Mouse (Mus musculus) G1E-ER4 (cell line): Measurements from ENCODE around the gene Cacna1d. TPM values are rescaled to one million over a fixed set of nuclear protein-coding genes. Genes with fewer than 3 reads are reported as not detected.

Experiments
- GATA1 ChIP-seq: IDR thresholded peaks from one replicate; pipeline ENCODE4 v1.8.0; 2012; ENCODE audit warnings: low read length, inconsistent platforms
- polyA plus RNA-seq: library from polyadenylated mRNA; stranded (reverse); fragments of >175 nt; gene quantifications from 2 replicates; pipeline ENCODE4 v1.2.3, GENCODE M21; 2012

Cacna1d gene
- polyA plus RNA-seq, 1 experiment, result not detected

- TF ChIP-seq GATA1, result no peak
These were observed 66.1 kb downstream of the Cacna1d start for GRCm38 (mm10) chr14:30425175-30425574.

GRCm38 (mm10) chr14:30424638-30425037 is 66.6 kb downstream of the Cacna1d start:
- TF ChIP-seq GATA1, result no peak

GRCm38 (mm10) chr14:30422376-30423140 is 68.7 kb downstream of the Cacna1d start:
- no peak for TF ChIP-seq GATA1

- no peak for TF ChIP-seq GATA1
These were observed 71.8 kb downstream of the Cacna1d start for GRCm38 (mm10) chr14:30419458-30419857.

- no peak for TF ChIP-seq GATA1
These were observed 72.2 kb downstream of the Cacna1d start for GRCm38 (mm10) chr14:30419046-30419445.

GRCm38 (mm10) chr14:30415830-30416229 is 75.4 kb downstream of the Cacna1d start:
- TF ChIP-seq GATA1, result no peak

GRCm38 (mm10) chr14:30414131-30414530 is 77.1 kb downstream of the Cacna1d start:
- no peak for TF ChIP-seq GATA1

GRCm38 (mm10) chr14:30409331-30409730 is 81.9 kb downstream of the Cacna1d start:
- TF ChIP-seq GATA1, result no peak

GRCm38 (mm10) chr14:30405456-30406225 is 85.6 kb downstream of the Cacna1d start:
- TF ChIP-seq GATA1, result no peak

- no peak for TF ChIP-seq GATA1
These were observed 112.9 kb downstream of the Cacna1d start for GRCm38 (mm10) chr14:30378306-30378705.

- no peak for TF ChIP-seq GATA1
These were observed 118.4 kb downstream of the Cacna1d start for GRCm38 (mm10) chr14:30372878-30373277.

GRCm38 (mm10) chr14:30371070-30371469 is 120.2 kb downstream of the Cacna1d start:
- TF ChIP-seq GATA1, result no peak

GRCm38 (mm10) chr14:30367074-30367473 is 124.2 kb downstream of the Cacna1d start:
- TF ChIP-seq GATA1, result no peak

GRCm38 (mm10) chr14:30365866-30366265 is 125.4 kb downstream of the Cacna1d start:
- no peak for TF ChIP-seq GATA1

- no peak for TF ChIP-seq GATA1
These were observed 127.6 kb downstream of the Cacna1d start for GRCm38 (mm10) chr14:30363487-30364167.

GRCm38 (mm10) chr14:30362370-30362769 is 128.9 kb downstream of the Cacna1d start:
- TF ChIP-seq GATA1, result no peak
